Mouse (Mus musculus) forebrain, embryonic 15.5 days (tissue): ENCODE data around the gene Gm6337. TPM values are rescaled to one million over a fixed set of nuclear protein-coding genes. Genes with fewer than 3 reads are reported as not detected.
"Not testable (repeated sequence)": the region's sequence is repeated elsewhere in the genome, so short reads cannot be mapped to it uniquely, and the experiment has no call there.

Experiments
- ATAC-seq: fragments of 200-750 bp; cut with Nextera tagmentation; replicated peaks from 2 replicates; pipeline ENCODE4 v1.8.0; 2017; ENCODE audit warnings: mild to moderate bottlenecking, moderate TSS enrichment, moderate library complexity
- H3K27ac ChIP-seq: fragments of 300-500 bp; sonication (generic); replicated peaks from 2 replicates; pipeline ENCODE4 v1.5.1; 2015; ENCODE audit warnings: mild to moderate bottlenecking, inconsistent platforms
- H3K27me3 ChIP-seq: fragments of 300-500 bp; sonication (generic); 2 replicates; pipeline ENCODE4 v1.6.1; 2015; ENCODE audit warnings: inconsistent platforms
- H3K36me3 ChIP-seq: fragments of 300-500 bp; sonication (generic); 2 replicates; pipeline ENCODE4 v1.6.1; 2015; ENCODE audit warnings: mild to moderate bottlenecking, inconsistent platforms
- H3K4me1 ChIP-seq: fragments of 300-500 bp; sonication (generic); 2 replicates; pipeline ENCODE4 v1.6.1; 2015; ENCODE audit warnings: inconsistent platforms
- H3K4me2 ChIP-seq: fragments of 300-500 bp; sonication (generic); replicated peaks from 2 replicates; pipeline ENCODE4 v1.6.1; 2015; ENCODE audit warnings: mild to moderate bottlenecking, inconsistent platforms
- H3K4me3 ChIP-seq: fragments of 300-500 bp; sonication (generic); 2 replicates; pipeline ENCODE4 v1.5.1; 2015; ENCODE audit warnings: mild to moderate bottlenecking, inconsistent platforms
- H3K9ac ChIP-seq: fragments of 300-500 bp; sonication (generic); replicated peaks from 2 replicates; pipeline ENCODE4 v1.6.1; 2015; ENCODE audit warnings: mild to moderate bottlenecking, inconsistent platforms
- H3K9me3 ChIP-seq: fragments of 300-500 bp; sonication (generic); 2 replicates; pipeline ENCODE4 v1.6.1; 2016; ENCODE audit warnings: inconsistent platforms
- WGBS: fragments of 180-500 bp; shearing (Covaris S2); methylation state at CpG from one replicate; pipeline ENCODE4 v1.1.7; 2015; ENCODE audit warnings: mixed read lengths; 5-methylcytosine and 5-hydroxymethylcytosine counted together
- polyA plus RNA-seq: library from polyadenylated mRNA; unstranded; fragments of >200 nt; fragmentation: Nextera tagmentation; extraction: Ambion mirVana; gene quantifications from 2 replicates; pipeline ENCODE4 v1.2.1, GENCODE M21; 2015

Gene Gm6337
- not detected in 2 replicates for polyA plus RNA-seq

DNA sequence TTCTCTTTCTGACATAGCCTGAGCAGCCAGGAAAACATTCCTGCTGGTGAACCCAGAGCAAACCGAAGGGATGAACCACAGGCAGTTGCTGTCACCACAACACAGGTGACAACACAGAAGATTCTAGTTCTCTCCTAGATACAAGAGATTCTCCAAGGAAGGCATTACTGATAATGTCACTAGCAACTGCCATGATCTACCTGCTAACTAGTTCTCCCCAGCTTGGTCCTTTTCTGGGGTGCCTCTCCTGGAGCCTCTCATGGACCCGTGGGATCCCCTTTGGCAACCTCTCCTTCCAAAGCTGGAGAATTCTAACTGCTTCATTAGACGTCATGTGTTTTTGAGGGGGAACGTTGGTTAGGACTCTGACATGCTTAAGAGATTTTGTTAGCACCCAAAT lies at the start of gene Gm6337:
Gm6337 (minus strand) TSS at position 101 of the 400 bp plus-strand sequence.
- not testable (repeated sequence) for H3K27me3 ChIP-seq, H3K4me3 ChIP-seq, H3K9ac ChIP-seq, H3K27ac ChIP-seq, H3K4me1 ChIP-seq, H3K4me2 ChIP-seq, ATAC-seq, H3K9me3 ChIP-seq, H3K36me3 ChIP-seq
- 81% methylated on average over 4 of the region's 4 CpGs for WGBS

DNA sequence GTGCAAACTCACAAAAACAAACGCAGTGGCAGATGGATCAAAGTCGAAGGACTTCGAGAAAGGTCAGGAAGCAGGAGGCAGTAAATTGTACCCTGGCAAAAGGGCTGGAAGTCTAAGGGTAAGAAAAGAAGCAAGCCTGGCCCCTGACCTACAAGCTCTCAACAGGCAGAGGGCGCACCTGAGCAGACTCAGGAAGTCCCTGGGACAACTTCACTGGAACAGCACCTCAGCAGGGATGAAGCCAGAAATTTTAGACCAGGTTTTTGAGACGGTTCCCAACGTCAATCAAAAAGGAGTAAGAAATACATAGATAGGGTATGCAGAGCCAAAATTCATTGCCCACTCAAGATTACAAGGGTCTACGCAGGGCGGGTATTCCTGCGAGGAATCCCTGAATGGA lies 49.4 kb upstream of the Gm6337 start:
- not testable (repeated sequence) for H3K36me3 ChIP-seq, H3K27me3 ChIP-seq, H3K9me3 ChIP-seq, H3K27ac ChIP-seq, ATAC-seq, H3K4me1 ChIP-seq, H3K9ac ChIP-seq
- Histone ChIP-seq H3K4me3 (peak overlapping the region; percentile 46), H3K4me2 (peak overlapping the region; percentile 45)
- 5% methylated on average over 9 of the region's 9 CpGs for WGBS

DNA sequence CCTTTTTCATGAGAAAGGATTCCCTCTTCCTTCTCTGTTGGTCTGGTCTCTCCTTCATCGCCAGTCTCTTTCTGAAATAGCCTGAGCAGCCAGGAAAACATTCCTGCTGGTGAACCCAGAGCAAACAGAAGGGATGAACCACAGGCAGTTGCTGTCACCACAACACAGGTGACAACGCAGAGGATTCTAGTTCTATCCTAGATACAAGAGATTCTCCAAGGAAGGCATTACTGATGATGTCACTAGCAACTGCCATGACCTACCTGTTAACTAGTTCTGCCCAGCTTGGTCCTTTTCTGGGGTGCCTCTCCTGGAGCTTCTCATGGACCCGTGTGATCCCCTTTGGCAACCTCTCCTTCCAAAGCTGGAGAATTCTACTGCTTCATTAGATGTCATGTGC lies 35.8 kb upstream of the Gm6337 start, which contains the start of gene Gm8206:
Gm8206 (minus strand) TSS at position 101 of the 400 bp plus-strand sequence.
- ATAC-seq, H3K4me3 ChIP-seq, H3K27me3 ChIP-seq, H3K4me2 ChIP-seq, H3K27ac ChIP-seq, H3K4me1 ChIP-seq, H3K9me3 ChIP-seq, H3K9ac ChIP-seq, H3K36me3 ChIP-seq: not testable (repeated sequence)
- 91% methylated on average over 2 of the region's 3 CpGs for WGBS

Other genes starting within 250 kb of the Gm6337 start
- not detected in 2 replicates for gene Gm3424, start 227.9 kb downstream of the Gm6337 start, polyA plus RNA-seq
- gene Gm8237, start 177.9 kb downstream of the Gm6337 start, polyA plus RNA-seq: 0.27 and 0.43 TPM in 2 replicates
- 1.4 and 1.6 TPM in 2 replicates for gene Gm3248, start 96.5 kb downstream of the Gm6337 start, polyA plus RNA-seq
- not detected in 2 replicates for gene Gm3453, start 79.1 kb downstream of the Gm6337 start, polyA plus RNA-seq
- gene Gm8206, start 35.7 kb upstream of the Gm6337 start, polyA plus RNA-seq: 2.9 and 3.7 TPM in 2 replicates
- gene Gm3468, start 50.4 kb upstream of the Gm6337 start, polyA plus RNA-seq: 2.4 and 2.9 TPM in 2 replicates
- not detected in 2 replicates for gene Gm3476, start 67.5 kb upstream of the Gm6337 start, polyA plus RNA-seq
- not detected in 2 replicates for gene Gm21560, start 161.0 kb upstream of the Gm6337 start, polyA plus RNA-seq
- gene Gm3411, start 229.0 kb upstream of the Gm6337 start, polyA plus RNA-seq: 5.4 and 5.5 TPM in 2 replicates
- gene Gm21103, start 246.6 kb upstream of the Gm6337 start, polyA plus RNA-seq: not detected in 2 replicates